Mouse (Mus musculus) liver, embryonic 14.5 days (tissue): ENCODE measurements around the gene Olfr18.

ENCODE experiments used
- CTCF ChIP-seq: IDR thresholded peaks from 2 replicates; pipeline ENCODE4 v1.5.1; 2016; ENCODE audit warnings: antibody characterized with exemption, low read depth, control low read depth
- EP300 ChIP-seq: IDR thresholded peaks from 2 replicates; pipeline ENCODE4 v1.6.1; 2016; ENCODE audit warnings: antibody characterized with exemption, low read depth

- no peak for TF ChIP-seq EP300
- TF ChIP-seq CTCF: no peak
Measured at GRCm38 (mm10) chr9:20374712-20375111, 38.8 kb upstream of the Olfr18 start.
